Mouse (Mus musculus) heart, embryonic 10.5 days (tissue): ENCODE results near the gene Hist1h4a. TPM values are rescaled to one million over a fixed set of nuclear protein-coding genes. Genes with fewer than 3 reads are reported as not detected.
"Not testable (repeated sequence)": the region's sequence is repeated elsewhere in the genome, so short reads cannot be mapped to it uniquely, and the experiment has no call there.

Experiments
- DNase-seq: peaks from one replicate; pipeline ENCODE4 v3.0.0-alpha.2; 2017; ENCODE audit warnings: low spot score
- H3K27ac ChIP-seq: fragments of 300-500 bp; sonication (generic); 2 replicates; pipeline ENCODE4 v1.5.1; 2016; ENCODE audit warnings: mild to moderate bottlenecking
- H3K27me3 ChIP-seq: fragments of 300-500 bp; sonication (generic); 2 replicates; pipeline ENCODE4 v1.6.1; 2016; ENCODE audit warnings: mild to moderate bottlenecking; ENCODE audit not compliant: poor library complexity, insufficient read depth, severe bottlenecking
- H3K36me3 ChIP-seq: fragments of 300-500 bp; sonication (generic); 2 replicates; pipeline ENCODE4 v1.6.1; 2016; ENCODE audit warnings: mild to moderate bottlenecking, moderate library complexity
- H3K4me1 ChIP-seq: fragments of 300-500 bp; sonication (generic); 2 replicates; pipeline ENCODE4 v1.6.1; 2016; ENCODE audit warnings: mild to moderate bottlenecking
- H3K4me3 ChIP-seq: fragments of 300-500 bp; sonication (generic); 2 replicates; pipeline ENCODE4 v1.5.1; 2016; ENCODE audit warnings: mild to moderate bottlenecking, moderate library complexity
- H3K9me3 ChIP-seq: fragments of 300-500 bp; sonication (generic); 2 replicates; pipeline ENCODE4 v1.6.1; 2016; ENCODE audit warnings: mild to moderate bottlenecking, moderate library complexity
- WGBS: fragments of 180-500 bp; shearing (Covaris S2); methylation state at CpG from one replicate; pipeline ENCODE4 v1.1.7; 2016; 5-methylcytosine and 5-hydroxymethylcytosine counted together
- polyA plus RNA-seq: library from polyadenylated mRNA; unstranded; fragments of >200 nt; fragmentation: Nextera tagmentation; extraction: Ambion mirVana; gene quantifications from 2 replicates; pipeline ENCODE4 v1.2.1, GENCODE M21; 2016

Gene Hist1h4a
- 0.28 TPM in 1 of 2 replicates, not detected in the other for polyA plus RNA-seq

DNA sequence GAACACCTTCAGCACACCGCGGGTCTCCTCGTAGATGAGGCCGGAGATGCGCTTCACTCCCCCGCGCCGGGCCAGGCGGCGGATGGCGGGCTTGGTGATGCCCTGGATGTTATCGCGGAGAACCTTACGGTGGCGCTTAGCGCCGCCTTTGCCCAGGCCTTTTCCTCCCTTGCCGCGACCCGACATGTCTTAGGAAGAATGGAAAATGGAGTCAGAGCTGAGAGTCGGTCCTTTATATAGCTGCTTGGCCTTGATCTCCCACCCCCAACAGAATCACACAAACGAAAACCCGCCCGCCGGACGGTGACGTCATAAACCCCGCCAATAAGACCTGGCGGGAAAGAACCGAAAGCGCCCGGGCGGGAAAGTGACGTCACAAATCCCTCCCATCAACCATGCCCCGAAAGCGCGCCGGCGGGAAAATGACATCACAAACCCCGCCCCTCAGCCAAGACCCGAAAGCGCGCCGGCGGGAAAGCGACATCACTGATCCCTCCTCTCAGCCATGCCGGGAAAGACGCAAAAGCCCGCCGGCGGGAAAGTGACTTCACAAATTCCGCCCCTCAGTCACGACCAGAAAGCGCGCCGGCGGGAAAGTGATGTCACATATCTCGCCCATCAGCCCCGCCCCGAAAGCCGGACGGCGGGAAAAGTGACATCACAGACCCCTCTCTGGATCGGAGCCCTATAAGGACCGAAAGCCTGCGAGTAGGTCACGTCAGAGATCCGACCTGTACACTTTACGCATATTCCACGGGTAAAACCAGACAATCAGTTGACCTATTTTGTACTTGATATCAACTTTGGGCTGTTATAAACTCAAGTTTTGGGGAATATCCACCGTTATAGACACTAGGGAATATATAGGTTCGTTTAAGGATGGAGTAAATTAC is at the start of gene Hist1h4a:
Gene Hist1h4a, minus strand, starts transcription at position 259 of the 893 bp plus-strand sequence.
- H3K36me3 ChIP-seq = no peaks in the 10 kb centered on the region
- peak within 1 kb of the TSS; percentile 62 for H3K4me3 ChIP-seq
- under 1% methylated on average over 70 of the region's 72 CpGs for WGBS
- peak; percentile 99 for DNase-seq
- H3K27me3 ChIP-seq = no peaks in the 10 kb centered on the region
- H3K4me1 ChIP-seq = peaks cover 21% of the 10 kb centered on the region
- H3K9me3 ChIP-seq = no peaks in the 10 kb centered on the region
- peak within 1 kb of the TSS; percentile 88 for H3K27ac ChIP-seq

- Histone ChIP-seq H3K4me3 (no peak within 1 kb of the TSS), H3K27me3 (no peaks in the 10 kb centered on the region), H3K27ac (no peak within 1 kb of the TSS), H3K36me3 (no peaks in the 10 kb centered on the region), H3K4me1 (0 out of 2 replicates have a peak, but pooled peaks cover 4% of the 10 kb centered on the region), H3K9me3 (no peaks in the 10 kb centered on the region)
- 81% methylated on average over 15 of the region's 15 CpGs for WGBS
- no peak for DNase-seq
Observed at GRCm38 (mm10) chr13:23806422-23807052, 45.5 kb upstream of the Hist1h4a start, which contains the start of gene Slc17a2. Gene Slc17a2 (plus strand): TSS chr13:23806993.

DNA sequence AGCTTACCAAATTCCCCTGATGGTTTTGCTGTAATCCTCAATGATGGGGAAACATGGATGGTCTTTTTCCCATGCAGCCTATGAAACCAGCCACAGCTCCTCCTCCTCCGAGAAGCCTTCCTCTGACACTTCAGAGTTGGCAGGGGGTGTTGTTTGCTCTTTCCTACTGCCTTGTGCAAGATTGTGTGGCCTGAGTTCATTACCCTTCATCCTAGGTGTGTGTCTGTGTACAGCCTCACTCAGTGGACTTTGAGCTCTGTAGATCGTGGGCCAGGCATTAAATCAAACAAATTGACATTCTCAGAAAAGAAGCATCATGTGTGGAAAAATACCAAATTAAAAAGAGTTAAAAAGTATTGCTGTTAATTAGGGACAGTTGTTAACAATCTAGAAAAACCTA is 43.5 kb upstream of the Hist1h4a start:
- Histone ChIP-seq H3K4me1 (0 out of 2 replicates have a peak, but pooled peaks cover 4% of the 10 kb centered on the region), H3K36me3 (no peaks in the 10 kb centered on the region), H3K27me3 (no peaks in the 10 kb centered on the region), H3K4me3 (no peak overlapping the region), H3K27ac (no peak overlapping the region), H3K9me3 (no peaks in the 10 kb centered on the region)
- 82% methylated on average over 2 of the region's 2 CpGs for WGBS
- DNase-seq = no peak

GRCm38 (mm10) chr13:23799405-23799804 is 38.4 kb upstream of the Hist1h4a start:
- Histone ChIP-seq H3K27me3 (no peaks in the 10 kb centered on the region), H3K4me1 (0 out of 2 replicates have a peak, but pooled peaks cover 4% of the 10 kb centered on the region), H3K36me3 (no peaks in the 10 kb centered on the region), H3K27ac (no peak overlapping the region), H3K9me3 (no peaks in the 10 kb centered on the region), H3K4me3 (no peak overlapping the region)
- 70% methylated on average over 5 of the region's 5 CpGs for WGBS
- DNase-seq = no peak

DNA sequence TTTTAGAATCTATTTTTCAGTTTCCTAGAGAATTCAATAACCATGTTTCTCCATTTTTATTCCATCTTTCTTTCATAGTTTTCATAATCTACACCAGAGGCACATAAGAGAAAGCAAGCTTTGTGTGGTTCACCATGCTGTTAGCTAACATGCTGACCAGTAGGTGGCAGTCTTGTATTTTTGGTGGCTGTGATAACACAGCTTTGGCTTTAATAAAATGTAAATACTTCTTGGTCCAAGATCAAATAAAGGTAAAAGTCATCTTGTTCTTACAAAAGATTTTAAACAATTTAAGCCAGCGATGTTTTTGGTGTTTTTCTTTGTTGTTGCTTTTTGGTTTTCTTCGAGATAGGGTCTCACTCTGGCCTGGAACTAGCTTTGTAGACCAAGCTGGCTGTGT is 31.5 kb upstream of the Hist1h4a start:
- Histone ChIP-seq H3K27me3 (no peaks in the 10 kb centered on the region), H3K27ac (no peak overlapping the region), H3K4me3 (no peak overlapping the region), H3K9me3 (no peaks in the 10 kb centered on the region), H3K4me1 (no peaks in the 10 kb centered on the region), H3K36me3 (no peaks in the 10 kb centered on the region)
- DNase-seq = no peak
- WGBS = 36% methylated on average over 2 of the region's 2 CpGs

GRCm38 (mm10) chr13:23779025-23779424 is 18.0 kb upstream of the Hist1h4a start:
- DNase-seq = no peak
- H3K9me3 ChIP-seq = no peaks in the 10 kb centered on the region
- no peak overlapping the region for H3K4me3 ChIP-seq
- H3K4me1 ChIP-seq = no peaks in the 10 kb centered on the region
- no peaks in the 10 kb centered on the region for H3K27me3 ChIP-seq
- WGBS = 57% methylated on average over 4 of the region's 4 CpGs
- H3K27ac ChIP-seq = no peak overlapping the region
- no peaks in the 10 kb centered on the region for H3K36me3 ChIP-seq

- Histone ChIP-seq H3K4me3 (no peak overlapping the region), H3K36me3 (no peaks in the 10 kb centered on the region), H3K4me1 (no peaks in the 10 kb centered on the region), H3K9me3 (no peaks in the 10 kb centered on the region), H3K27me3 (no peaks in the 10 kb centered on the region), H3K27ac (no peak overlapping the region)
- DNase-seq = no peak
- WGBS = 91% methylated on average over 7 of the region's 7 CpGs
Observed at GRCm38 (mm10) chr13:23778339-23778738, 17.3 kb upstream of the Hist1h4a start.

GRCm38 (mm10) chr13:23772561-23773313 is 11.7 kb upstream of the Hist1h4a start:
- peak overlapping the region; percentile 67 for H3K27ac ChIP-seq
- H3K27me3 ChIP-seq = no peaks in the 10 kb centered on the region
- H3K4me3 ChIP-seq = peak overlapping the region; percentile 47
- H3K36me3 ChIP-seq = no peaks in the 10 kb centered on the region
- DNase-seq = peak; percentile 93
- H3K4me1 ChIP-seq = peaks cover 7% of the 10 kb centered on the region; the same call in 1 of the 2 replicates
- WGBS = 12% methylated on average over 21 of the region's 21 CpGs
- no peaks in the 10 kb centered on the region for H3K9me3 ChIP-seq

- not testable (repeated sequence) for H3K4me1 ChIP-seq, H3K9me3 ChIP-seq, H3K27ac ChIP-seq, H3K4me3 ChIP-seq, DNase-seq, H3K36me3 ChIP-seq, H3K27me3 ChIP-seq
- 85% methylated on average over 2 of the region's 2 CpGs for WGBS
Observed at GRCm38 (mm10) chr13:23769613-23770012, 8.6 kb upstream of the Hist1h4a start, which contains the start of gene Trim38. Gene Trim38 (plus strand): TSS chr13:23769913.

DNA sequence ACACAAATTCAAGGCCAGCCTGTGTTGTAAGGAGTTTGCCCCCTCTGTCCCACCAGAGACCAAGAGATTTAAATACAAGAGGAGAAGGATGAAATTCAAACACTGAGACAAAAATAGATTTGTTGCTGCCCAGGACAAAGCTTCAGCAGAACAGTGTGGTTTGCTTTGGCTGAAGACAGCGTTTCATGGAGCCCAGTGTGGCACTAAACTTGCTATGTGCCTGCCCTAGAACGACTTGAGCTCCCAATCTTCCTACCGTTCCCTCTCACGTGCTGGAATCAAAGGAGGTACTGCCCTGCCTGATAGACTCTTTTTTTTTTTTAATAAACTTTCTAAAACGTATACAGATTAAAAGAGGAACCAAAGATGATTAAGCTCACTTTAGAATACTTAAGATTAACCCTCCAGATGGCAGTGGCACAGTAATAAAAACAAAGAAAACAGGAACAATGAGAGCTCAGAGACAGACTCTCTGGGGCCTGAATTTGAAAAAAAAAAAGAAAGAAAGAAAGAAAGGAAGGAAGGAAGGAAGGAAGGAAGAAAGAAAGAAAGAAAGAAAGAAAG is 7.9 kb upstream of the Hist1h4a start:
- no peaks in the 10 kb centered on the region for H3K27me3 ChIP-seq
- H3K4me1 ChIP-seq = peaks cover 12% of the 10 kb centered on the region
- H3K4me3 ChIP-seq = no peak overlapping the region
- 47% methylated on average over 5 of the region's 5 CpGs for WGBS
- no peak for DNase-seq
- no peaks in the 10 kb centered on the region for H3K36me3 ChIP-seq
- H3K27ac ChIP-seq = no peak overlapping the region
- H3K9me3 ChIP-seq = no peaks in the 10 kb centered on the region

GRCm38 (mm10) chr13:23766772-23767171 is 5.7 kb upstream of the Hist1h4a start:
- Histone ChIP-seq H3K36me3 (no peaks in the 10 kb centered on the region), H3K4me3 (no peak overlapping the region), H3K4me1 (peaks cover 16% of the 10 kb centered on the region), H3K9me3 (no peaks in the 10 kb centered on the region), H3K27me3 (no peaks in the 10 kb centered on the region), H3K27ac (no peak overlapping the region)
- DNase-seq = no peak

GRCm38 (mm10) chr13:23765172-23765513 is 4.1 kb upstream of the Hist1h4a start:
- Histone ChIP-seq H3K4me3 (no peak overlapping the region; the same call in 1 of the 2 replicates), H3K27ac (peak overlapping the region; percentile 47; the same call in 1 of the 2 replicates), H3K36me3 (no peaks in the 10 kb centered on the region), H3K9me3 (no peaks in the 10 kb centered on the region), H3K27me3 (no peaks in the 10 kb centered on the region), H3K4me1 (peaks cover 21% of the 10 kb centered on the region)
- no peak for DNase-seq
- WGBS = 68% methylated on average over 1 of the region's 1 CpGs
